Mouse (Mus musculus): Measurements from ENCODE around the gene Hist1h2bg. TPM values are rescaled to one million over a fixed set of nuclear protein-coding genes. Genes with fewer than 3 reads are reported as not detected.
"Not testable (repeated sequence)": the region's sequence is repeated elsewhere in the genome, so short reads cannot be mapped to it uniquely, and the experiment has no call there.

Gene Hist1h2bg
- total RNA-seq, 2 experiments from 2014 or later, result 15.3 to 21.1 TPM

- DNase-seq, result no peak
- intact Hi-C loops (cut with DNase I), result no loop called here
These were observed 34.0 kb upstream of the Hist1h2bg start for GRCm38 (mm10) chr13:23537006-23537710.

DNA sequence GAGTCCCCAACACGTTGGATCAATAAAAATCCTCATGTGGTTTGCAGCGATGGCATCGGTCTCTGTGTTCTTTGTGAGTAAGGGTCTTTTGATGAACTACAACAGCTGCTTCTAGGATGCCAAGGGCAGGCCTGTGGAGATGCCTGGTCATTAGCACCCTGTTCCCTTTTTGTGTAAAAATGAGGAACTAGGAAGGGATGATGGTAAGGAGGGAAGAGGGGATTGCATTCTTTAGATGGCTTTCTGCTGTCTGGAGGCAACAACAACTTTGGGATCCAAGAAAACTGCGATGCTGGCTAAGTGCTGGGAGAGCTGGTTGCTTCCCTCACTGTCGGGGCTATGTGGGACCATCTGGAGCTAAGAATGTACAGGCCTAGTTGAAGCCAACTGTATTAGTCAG lies 32.9 kb upstream of the Hist1h2bg start:
- no peak for DNase-seq
- intact Hi-C loops (cut with DNase I), result no loop called here

GRCm38 (mm10) chr13:23539821-23540220 lies 31.4 kb upstream of the Hist1h2bg start:
- intact Hi-C loops (cut with DNase I); DNase-seq: not testable (repeated sequence)

DNA sequence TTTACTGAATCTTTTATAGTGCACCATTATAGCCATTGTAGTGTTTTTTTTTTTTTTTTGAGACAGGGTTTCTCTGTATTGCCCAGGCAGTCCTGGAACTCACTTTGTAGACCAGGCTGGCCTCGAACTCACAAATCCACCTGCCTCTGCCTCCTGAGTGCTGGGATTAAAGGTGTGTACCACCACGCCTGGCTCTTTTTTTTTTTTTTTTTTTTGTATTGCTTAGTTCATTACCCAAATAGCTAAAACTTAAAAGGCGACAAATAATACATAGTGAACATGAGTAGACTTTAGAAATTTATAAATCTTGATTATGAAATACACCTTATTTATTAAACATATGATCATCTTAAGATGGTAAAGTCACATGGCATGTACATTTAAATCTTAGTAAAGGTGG lies 29.7 kb upstream of the Hist1h2bg start:
- DNase-seq, result no peak
- intact Hi-C loops (cut with DNase I), result no loop called here

GRCm38 (mm10) chr13:23542225-23542980 lies 28.8 kb upstream of the Hist1h2bg start:
- intact Hi-C loops (cut with DNase I); DNase-seq: not testable (repeated sequence)

DNA sequence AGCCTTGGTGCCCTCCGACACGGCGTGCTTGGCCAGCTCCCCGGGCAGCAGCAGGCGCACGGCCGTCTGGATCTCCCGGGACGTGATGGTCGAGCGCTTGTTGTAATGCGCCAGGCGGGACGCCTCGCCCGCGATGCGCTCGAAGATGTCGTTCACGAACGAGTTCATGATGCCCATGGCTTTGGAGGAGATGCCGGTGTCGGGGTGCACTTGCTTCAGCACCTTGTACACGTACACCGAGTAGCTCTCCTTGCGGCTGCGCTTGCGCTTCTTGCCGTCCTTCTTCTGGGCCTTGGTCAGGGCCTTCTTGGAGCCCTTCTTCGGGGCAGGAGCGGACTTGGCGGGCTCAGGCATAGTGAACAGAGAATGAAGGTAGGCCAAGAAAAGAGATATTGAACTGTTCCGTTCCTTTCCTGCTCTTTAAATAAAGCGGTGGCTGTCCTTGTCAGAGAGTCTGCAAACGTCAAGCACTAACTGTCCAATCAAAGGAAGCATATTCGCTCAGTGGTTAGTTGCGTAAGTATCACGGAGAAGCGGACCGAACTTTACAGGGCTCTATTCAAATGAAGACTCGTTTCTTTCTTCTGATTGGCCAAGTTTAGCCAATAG lies 28.1 kb upstream of the Hist1h2bg start, which contains the start of gene Hist1h2bh:
TSS of gene Hist1h2bh (minus strand) at position 394 of the 609 bp plus-strand sequence.
- intact Hi-C loops (cut with DNase I), result not testable (repeated sequence)
- peak; percentile 27 to 57 for DNase-seq

DNA sequence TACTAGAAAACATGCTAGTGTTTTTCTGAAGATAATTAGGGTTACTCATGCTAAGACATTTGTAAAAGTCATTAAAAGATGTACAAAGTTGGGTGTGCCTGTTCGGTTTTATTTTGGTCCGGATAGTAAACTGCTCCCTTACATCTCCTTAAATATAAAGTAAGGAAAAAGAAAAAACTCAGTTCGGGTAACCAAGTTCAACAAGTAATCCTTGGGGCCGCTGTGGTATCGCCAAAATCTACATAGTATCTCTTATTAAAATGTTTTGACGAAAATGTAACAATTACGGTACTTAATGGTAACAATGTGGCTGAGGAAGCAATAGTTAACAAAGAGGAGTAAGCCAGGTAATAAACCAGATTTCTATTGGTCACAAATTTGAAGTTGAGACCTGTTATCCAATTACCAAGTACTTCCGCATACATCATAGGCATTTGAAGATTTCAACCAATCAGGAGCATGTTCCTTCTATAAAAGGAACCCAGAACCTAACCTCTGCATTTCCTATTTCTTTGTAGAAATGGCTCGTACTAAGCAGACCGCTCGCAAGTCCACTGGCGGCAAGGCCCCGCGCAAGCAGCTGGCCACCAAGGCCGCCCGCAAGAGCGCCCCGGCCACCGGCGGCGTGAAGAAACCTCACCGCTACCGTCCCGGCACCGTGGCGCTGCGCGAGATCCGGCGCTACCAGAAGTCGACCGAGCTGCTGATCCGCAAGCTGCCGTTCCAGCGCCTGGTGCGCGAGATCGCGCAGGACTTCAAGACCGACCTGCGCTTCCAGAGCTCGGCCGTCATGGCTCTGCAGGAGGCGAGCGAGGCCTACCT lies 27.0 kb upstream of the Hist1h2bg start, which contains the start of gene Hist1h3f:
TSS of gene Hist1h3f (plus strand) at position 88 of the 822 bp plus-strand sequence.
- intact Hi-C loops (cut with DNase I), result no loop called here
- peak in 1 of 2 experiments; percentile 60 for DNase-seq

GRCm38 (mm10) chr13:23544787-23545120 lies 26.4 kb upstream of the Hist1h2bg start:
- intact Hi-C loops (cut with DNase I); DNase-seq: not testable (repeated sequence)

DNA sequence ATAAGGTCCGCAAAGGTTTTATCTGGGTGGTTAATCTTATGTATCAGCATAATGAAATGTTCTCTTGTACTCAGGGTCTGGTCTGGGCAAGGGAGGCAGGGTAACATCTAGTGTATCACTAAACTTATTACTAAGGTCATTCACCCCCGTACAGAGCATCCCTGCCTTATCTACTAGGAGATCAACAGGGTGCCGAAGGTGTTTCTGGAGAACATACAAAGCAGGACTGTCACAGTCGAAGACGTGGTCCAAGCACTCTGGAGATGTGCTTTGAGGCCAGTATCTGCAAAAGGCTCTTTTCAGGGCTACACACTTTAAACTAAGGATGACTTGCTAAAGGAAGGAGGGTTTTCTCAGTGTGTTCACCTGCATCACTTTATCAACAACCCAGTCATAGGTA lies 24.5 kb upstream of the Hist1h2bg start:
- no peak for DNase-seq
- intact Hi-C loops (cut with DNase I), result no loop called here

GRCm38 (mm10) chr13:23550761-23551145 lies 20.4 kb upstream of the Hist1h2bg start:
- intact Hi-C loops (cut with DNase I), result no loop called here
- DNase-seq, result no peak

- DNase-seq, result peak; percentile 38 to 47
- intact Hi-C loops (cut with DNase I), result not testable (repeated sequence)
These were observed 19.9 kb upstream of the Hist1h2bg start, which contains the start of gene Hist1h4f for GRCm38 (mm10) chr13:23551146-23551834. TSS of gene Hist1h4f (minus strand) at chr13:23551648.

GRCm38 (mm10) chr13:23551931-23552914 lies 19.0 kb upstream of the Hist1h2bg start:
- intact Hi-C loops (cut with DNase I), result no loop called here
- no peak for DNase-seq

- intact Hi-C loops (cut with DNase I), result no loop called here
- no peak for DNase-seq
These were observed 18.2 kb upstream of the Hist1h2bg start, which contains the start of gene Hist1h1d for GRCm38 (mm10) chr13:23552962-23553361. TSS of gene Hist1h1d (plus strand) at chr13:23553262.

- no peak for DNase-seq
- intact Hi-C loops (cut with DNase I), result no loop called here
These were observed 16.8 kb upstream of the Hist1h2bg start for GRCm38 (mm10) chr13:23554393-23554792.

DNA sequence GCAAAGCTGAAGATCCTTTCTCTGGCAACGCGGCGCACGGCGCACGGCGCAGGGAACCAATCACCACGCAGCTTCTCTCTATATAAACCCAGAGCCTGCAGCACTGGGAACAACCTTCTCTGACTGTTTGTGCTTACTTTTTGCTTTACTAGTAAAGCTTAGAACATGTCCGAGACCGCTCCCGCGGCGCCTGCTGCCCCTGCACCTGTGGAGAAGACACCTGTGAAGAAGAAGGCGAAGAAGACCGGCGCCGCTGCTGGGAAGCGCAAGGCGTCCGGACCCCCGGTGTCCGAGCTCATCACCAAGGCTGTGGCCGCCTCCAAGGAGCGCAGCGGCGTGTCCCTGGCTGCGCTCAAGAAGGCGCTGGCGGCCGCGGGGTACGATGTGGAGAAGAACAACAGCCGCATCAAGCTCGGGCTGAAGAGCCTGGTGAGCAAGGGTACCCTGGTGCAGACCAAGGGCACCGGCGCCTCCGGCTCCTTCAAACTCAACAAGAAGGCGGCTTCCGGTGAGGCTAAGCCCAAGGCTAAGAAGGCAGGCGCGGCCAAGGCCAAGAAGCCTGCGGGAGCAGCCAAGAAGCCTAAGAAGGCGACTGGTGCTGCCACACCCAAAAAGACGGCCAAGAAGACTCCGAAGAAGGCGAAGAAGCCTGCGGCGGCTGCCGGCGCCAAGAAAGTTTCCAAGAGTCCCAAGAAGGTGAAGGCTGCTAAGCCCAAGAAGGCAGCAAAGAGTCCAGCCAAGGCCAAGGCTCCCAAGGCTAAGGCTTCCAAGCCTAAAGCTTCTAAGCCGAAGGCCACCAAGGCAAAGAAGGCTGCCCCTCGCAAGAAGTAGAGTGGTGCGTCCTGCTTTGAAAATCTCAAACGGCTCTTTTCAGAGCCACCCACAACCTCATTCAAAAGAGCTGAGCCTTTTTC lies 16.0 kb upstream of the Hist1h2bg start:
- peak in 1 of 2 experiments; percentile 45 for DNase-seq
- intact Hi-C loops (cut with DNase I), result no loop called here

DNA sequence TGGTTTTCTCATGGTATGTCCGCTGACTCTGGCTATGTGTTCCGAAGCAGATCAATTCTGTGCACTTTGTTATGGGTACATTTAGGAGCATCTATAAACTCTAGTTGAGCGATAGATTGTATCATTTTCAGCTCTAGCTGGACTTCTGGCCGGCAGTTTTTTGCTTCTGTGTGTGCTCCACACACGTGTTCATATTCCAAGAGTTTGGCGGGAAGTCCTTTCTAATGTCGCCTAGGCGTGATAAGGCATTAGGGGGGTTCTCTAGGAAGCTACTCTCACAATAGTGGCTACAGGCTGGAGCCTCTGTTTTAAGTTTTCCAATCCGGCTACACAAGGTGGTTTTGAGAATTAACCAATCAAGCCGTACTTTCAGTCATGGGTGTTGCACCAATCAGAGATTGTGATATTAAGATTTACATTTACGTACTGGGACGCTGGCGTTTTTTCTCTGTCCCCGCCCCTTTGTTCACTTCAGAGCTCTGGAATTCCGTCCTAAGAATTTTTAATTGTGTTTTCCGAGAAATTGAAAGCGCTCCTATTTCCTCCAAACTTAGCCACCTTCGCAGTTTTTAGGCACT lies 15.3 kb upstream of the Hist1h2bg start:
- intact Hi-C loops (cut with DNase I), result no loop called here
- peak in 1 of 2 experiments; percentile 26 for DNase-seq

- DNase-seq, result no peak
These were observed 14.3 kb upstream of the Hist1h2bg start for GRCm38 (mm10) chr13:23556906-23557305.

More at GRCm38 (mm10) chr13:23556906-23557305, 14.3 kb upstream of the Hist1h2bg start:
- intact Hi-C loops (cut with DNase I), result no loop called here
